Mouse (Mus musculus) R1 (cell line): ENCODE data around the gene Rptor.

Source experiments
- DNase-seq: peaks from one replicate; pipeline ENCODE4 v3.0.0-alpha.2; 2018; ENCODE audit warnings: low read depth, low spot score

Rptor gene

DNA sequence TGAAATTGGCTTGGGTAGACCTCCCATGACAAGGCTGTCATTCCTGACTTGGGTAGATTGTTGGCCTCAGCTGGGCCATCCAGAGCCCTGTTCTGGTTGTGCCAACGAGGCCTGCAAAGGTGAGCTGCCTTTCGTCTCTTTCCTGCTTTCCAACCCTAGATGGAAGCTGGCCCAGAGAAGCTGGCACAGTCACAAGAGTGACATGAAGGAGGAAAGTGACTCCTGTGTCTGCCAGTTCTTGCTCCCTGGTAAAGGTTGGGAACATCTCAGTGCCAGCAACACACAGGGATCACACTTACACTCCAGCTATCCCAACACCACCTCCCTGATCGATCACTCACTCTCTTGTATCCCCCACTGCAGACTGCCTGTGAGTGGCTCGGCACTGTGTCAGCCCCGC is 303.1 kb downstream of the Rptor start:
- DNase-seq = no peak

DNA sequence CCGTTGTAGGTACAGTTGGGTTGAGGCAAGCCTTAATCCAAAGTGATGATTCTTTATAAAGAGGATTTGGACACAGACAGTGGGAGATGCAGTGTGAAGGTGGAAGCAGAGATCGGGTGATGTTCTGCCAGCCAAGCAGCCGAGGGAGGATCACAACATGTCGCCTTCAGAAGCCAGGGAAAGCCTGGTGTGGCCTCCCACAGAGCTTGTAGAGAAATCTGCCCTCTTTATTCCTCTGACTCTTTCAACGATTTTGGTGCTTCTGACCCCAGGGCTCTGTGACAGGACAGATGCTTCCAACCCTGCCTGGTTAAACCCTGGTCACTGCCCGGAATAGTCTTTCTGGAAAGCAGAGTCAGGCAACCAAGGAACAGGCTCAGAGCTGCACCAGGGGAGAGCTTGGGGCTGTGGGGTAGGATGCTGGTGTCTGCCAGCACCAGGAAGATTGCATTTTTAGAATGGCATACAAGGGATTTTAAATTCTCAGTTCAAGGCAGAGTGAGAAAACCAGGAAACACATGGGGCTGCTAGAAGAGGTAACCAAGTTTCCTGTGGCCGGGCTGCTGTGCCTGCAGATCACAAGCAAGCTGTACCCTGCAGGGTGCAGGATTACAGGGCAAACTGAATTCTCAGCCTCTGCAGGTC is 304.4 kb downstream of the Rptor start:
- no peak for DNase-seq

DNA sequence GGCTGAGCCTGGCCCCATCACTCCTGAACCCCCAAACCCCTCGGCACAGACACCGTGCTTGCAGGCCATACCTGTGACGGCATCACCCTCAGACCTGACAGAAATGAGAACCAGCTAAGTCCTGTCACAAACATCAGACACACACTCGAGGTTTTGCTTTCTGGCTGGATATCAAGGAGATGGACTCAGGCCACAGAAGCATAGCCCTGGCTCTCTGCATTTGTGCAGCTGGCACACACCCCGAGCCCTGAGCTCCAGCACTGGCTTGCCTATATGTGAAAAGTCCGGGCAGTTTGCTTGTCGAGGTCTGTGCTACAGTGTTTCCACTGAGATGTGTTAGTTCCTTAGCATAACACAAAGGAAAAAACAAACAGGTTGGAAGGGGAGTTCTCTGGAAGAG is 305.0 kb downstream of the Rptor start:
- no peak for DNase-seq

- peak; percentile 68 for DNase-seq
These were observed 306.7 kb downstream of the Rptor start for GRCm38 (mm10) chr11:119909436-119909835.

DNA sequence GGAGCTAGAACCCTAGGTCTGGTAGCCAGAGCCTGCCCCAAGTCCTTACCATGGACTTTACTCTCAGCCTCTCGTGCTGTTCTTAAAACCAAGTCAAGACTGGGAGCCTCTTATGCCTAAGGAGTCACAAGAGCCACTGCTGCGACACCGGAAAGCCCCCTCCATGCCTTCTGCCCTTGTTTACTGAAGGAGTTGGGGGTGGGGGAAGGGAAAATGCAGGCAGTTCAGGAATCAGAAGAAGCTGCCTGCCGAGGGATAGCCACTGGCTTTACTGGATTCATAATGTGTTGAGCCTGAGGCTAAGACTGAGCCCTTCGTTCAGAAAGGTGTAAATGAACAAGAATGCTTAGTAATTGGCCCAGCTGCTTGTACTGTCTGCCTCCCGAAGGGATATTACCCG is 310.1 kb downstream of the Rptor start:
- peak; percentile 57 for DNase-seq

DNA sequence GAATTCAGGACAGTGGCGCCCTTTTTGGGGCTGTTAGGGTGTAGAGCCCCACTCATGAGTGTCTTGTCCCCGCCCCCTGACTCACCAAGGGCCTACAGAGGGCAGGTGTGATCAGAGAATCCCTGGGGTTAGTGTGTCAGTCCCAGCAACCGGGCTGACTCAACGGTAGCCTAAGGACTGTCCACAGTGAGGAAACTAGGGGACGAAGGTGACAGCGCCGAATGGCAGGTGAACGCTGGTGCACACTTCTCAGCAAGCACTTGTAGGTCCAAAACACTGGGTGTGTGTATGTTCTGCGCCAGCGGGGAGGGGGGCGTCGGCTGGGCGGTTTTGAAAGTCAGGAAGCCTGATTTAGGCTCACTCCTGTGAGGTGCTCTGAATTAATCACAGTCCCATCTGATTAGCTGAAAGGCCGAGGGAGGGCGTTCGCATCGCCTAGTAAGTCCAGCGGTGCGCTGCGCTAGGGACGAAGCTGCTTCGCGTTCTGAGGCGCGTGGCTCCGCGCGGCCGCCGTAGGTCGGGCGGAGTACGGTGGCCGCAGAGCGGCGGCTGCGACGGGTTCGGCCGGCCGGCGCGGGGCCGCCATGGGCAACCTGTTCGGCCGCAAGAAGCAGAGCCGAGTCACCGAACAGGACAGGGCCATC is 310.7 kb downstream of the Rptor start, which contains the start of gene Chmp6:
Gene Chmp6 (plus strand): TSS at position 151 of the 644 bp plus-strand sequence.
- DNase-seq = peak; percentile 88

GRCm38 (mm10) chr11:119913935-119914314 is 311.2 kb downstream of the Rptor start:
- peak; percentile 43 for DNase-seq

GRCm38 (mm10) chr11:119914381-119914780 is 311.7 kb downstream of the Rptor start:
- DNase-seq = no peak

GRCm38 (mm10) chr11:119915666-119916065 is 313.0 kb downstream of the Rptor start:
- no peak for DNase-seq

DNA sequence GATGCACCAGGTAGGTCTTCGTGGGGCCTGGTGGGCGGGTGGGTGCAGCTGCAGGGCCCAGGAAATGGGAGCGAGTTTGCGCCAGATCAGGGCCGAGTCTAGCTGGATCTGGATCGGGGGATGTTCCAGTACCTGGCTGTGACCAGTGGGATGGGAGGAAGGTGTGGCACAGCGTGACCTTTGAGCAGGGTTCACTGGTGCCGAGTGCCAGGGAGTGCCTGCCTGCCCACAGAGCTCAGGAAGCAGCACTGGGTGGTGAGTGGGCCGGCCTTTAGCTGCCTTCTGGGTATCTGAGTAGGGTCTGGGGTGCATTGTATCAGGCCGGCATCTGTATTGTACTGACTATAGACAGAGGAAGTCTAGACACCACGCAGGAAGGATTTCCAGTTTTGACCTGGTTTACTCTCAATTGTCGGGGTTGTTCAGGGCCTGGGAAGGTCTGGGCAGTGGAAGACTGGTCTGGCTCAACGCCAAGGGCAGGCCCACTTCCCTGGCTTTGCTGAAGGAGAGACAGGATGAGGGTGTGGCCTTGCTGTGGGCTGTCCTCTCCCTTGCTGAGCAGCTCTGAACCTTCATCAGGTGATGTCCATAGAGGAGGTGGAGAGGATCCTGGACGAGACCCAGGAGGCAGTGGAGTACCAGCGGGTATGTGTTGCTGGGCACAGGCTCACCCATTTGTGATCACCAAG is 313.5 kb downstream of the Rptor start:
- DNase-seq = no peak

DNA sequence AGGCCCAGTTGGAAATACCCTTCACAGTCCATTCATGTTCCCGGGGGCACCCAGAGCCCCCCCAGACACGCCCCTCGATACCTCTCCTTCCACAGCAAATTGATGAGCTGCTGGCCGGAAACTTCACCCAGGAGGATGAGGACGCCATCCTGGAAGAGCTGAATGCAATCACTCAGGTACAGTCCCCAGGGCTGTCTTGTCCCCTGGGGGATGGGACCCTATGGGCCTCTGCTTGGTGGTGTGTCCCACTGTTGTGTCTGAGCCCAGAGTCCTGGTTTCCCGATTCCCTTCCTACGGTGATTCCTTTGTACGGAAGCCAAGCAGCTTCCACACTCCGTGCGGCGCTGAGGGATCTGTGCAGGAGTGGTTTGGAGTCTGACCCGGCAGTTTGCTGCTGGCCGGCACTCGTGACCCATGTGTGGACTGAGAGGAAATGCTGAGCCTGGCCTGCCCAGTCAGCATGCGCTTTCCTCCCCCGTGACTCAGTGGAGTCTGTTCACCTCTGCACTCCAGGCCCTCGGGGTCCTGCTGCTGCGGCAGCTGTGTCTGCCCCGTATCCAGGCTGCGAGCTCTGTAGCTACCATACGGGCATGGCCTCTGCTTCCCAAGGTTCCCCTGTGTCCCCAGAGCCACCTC is 314.2 kb downstream of the Rptor start:
- no peak for DNase-seq

DNA sequence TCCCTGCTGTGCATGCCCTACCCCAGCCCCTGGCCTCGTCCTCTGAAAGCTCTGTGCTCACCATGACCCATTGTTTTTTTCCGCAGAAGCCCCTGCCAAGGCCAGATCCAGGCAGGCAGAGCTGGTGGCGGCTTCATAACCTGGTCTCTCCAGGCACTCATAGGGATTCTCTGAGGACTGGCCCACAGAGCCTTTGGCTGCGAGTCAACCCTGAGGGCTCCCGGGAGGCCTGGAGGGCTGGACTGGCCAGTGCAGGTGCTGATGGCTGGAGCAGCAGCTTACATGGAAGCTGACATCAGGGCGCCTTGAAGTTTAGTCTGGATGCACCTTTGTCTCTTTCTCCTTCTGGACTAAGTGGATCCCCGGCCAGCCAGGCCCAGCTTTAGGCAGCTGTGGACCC is 315.8 kb downstream of the Rptor start:
- DNase-seq = no peak

DNA sequence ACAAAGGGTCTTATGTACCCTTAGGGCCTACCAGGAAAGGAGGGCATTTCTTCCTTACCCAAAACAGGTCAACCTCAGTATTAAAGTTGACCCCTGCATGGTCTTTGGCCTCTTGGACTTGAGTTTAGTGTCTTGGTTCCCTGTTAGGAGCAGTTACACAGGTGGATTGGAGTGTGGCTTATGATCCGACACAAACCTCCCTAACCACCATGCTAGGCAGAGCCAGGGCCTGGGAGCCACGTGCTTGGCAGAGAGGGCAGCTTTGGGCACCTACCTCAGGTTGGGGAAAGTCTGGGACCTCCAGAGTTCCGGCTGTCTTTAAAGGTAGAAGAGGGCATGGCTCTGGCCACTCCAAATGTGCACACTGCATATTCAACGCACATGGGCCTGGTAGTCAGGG is 316.7 kb downstream of the Rptor start:
- DNase-seq = no peak

GRCm38 (mm10) chr11:119919897-119920296 is 317.2 kb downstream of the Rptor start:
- peak; percentile 81 for DNase-seq

GRCm38 (mm10) chr11:119920668-119921067 is 318.0 kb downstream of the Rptor start:
- DNase-seq = no peak

- no peak for DNase-seq
These were observed 322.5 kb downstream of the Rptor start for GRCm38 (mm10) chr11:119925176-119925575.

DNA sequence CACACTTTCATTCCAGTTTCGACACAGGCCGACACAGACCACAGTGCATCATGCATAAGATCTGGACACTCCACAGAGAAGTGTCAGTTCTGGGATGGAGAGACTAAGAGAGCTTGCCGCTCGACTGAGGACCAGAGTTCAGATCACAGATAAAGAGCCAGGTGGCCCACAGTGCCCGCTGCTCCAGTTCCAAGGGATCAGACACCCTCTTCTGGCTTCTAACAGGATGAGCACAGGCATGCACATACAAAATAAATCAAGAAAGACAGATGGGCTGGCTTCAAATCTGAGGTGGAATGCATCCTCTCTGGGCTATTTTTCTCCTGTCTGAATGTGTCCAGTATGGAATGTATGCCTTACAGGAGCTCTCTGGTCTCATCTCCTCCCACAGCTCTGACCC is 324.1 kb downstream of the Rptor start:
- DNase-seq = no peak

DNA sequence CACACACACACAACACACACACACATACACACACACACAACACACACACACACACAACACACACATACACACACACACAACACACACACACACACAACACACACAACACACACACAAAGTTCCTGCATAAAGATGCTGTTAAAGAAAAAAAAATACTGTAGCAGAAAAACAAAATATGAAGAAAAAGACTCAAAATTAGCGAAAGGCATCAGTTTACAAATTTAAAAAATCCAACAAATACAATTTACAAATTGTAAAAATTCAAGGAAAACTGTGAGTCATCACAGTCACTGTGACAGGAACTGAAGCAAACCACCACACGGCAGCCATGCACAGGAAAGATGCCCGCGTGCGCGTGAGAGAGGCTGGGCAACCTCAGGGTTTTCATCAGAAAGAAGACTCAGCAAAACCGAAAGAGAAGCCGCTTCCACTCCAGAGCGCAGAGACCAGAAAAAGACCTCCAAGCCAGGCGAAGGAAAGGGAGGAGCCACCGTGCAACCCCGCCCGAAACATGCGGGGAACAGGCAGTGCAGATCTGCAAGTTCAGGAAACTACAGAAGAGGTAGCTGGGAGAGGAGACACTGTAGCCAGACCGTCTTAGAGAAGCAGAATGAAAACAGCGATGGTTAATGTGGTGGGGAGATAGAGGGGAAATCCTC is 325.4 kb downstream of the Rptor start:
- DNase-seq = peak; percentile 77

- no peak for DNase-seq
These were observed 327.0 kb downstream of the Rptor start for GRCm38 (mm10) chr11:119929603-119930265.

- no peak for DNase-seq
These were observed 329.1 kb downstream of the Rptor start for GRCm38 (mm10) chr11:119931809-119932208.

- no peak for DNase-seq
These were observed 330.4 kb downstream of the Rptor start for GRCm38 (mm10) chr11:119933142-119933541.
